Mouse (Mus musculus) C2C12 (cell line): Measurements from ENCODE around the gene Cd209g.
"Not testable (repeated sequence)": the region's sequence is repeated elsewhere in the genome, so short reads cannot be mapped to it uniquely, and the experiment has no call there.

ENCODE experiments used
- CTCF ChIP-seq: IDR thresholded peaks from one replicate; pipeline ENCODE4 v1.5.1; 2011; ENCODE audit not compliant: control insufficient read depth, insufficient read depth, insufficient read length
- FOSL1 ChIP-seq: IDR thresholded peaks from one replicate; pipeline ENCODE4 v1.8.0; 2011; ENCODE audit warnings: mild to moderate bottlenecking, low read length; ENCODE audit not compliant: poor library complexity, insufficient read depth, severe bottlenecking
- MAX ChIP-seq: IDR thresholded peaks from one replicate; pipeline ENCODE4 v1.6.1; 2011; ENCODE audit warnings: mild to moderate bottlenecking, control low read depth
- MYOD1 ChIP-seq: IDR thresholded peaks from one replicate; pipeline ENCODE4 v1.6.1; 2011; ENCODE audit warnings: low read depth; ENCODE audit not compliant: control insufficient read depth, insufficient read length
- MYOG ChIP-seq: IDR thresholded peaks from one replicate; pipeline ENCODE4 v1.6.1; 2011; ENCODE audit not compliant: control insufficient read depth, insufficient read length; ENCODE audit errors: extremely low read depth
- USF1 ChIP-seq: IDR thresholded peaks from one replicate; pipeline ENCODE4 v1.6.1; 2011; ENCODE audit warnings: low read depth, mild to moderate bottlenecking, control low read depth, moderate library complexity

- not testable (repeated sequence) for TF ChIP-seq CTCF, MYOD1, MAX, MYOG, FOSL1, USF1
These were observed 28.2 kb upstream of the Cd209g start, which contains the start of gene Cd209f for GRCm38 (mm10) chr8:4105735-4106134.
